Mouse (Mus musculus): Measurements from ENCODE around the gene C330007P06Rik.

Gene C330007P06Rik

GRCm38 (mm10) chrX:36837069-36837676, 36.7 kb downstream of the C330007P06Rik start:
- no peak for DNase-seq (ENCODE audit: low spot score)

GRCm38 (mm10) chrX:36833397-36834084, 40.4 kb downstream of the C330007P06Rik start:
- no peak for DNase-seq (ENCODE audit: low spot score)

GRCm38 (mm10) chrX:36831632-36832031, 42.3 kb downstream of the C330007P06Rik start:
- DNase-seq (ENCODE audit: low spot score): no peak

GRCm38 (mm10) chrX:36830271-36830670, 43.6 kb downstream of the C330007P06Rik start:
- DNase-seq (ENCODE audit: low spot score): peak; percentile 38

- DNase-seq (ENCODE audit: low spot score): no peak
Observed at GRCm38 (mm10) chrX:36826873-36827272, 47.0 kb downstream of the C330007P06Rik start.

- DNase-seq (ENCODE audit: low spot score): no peak
Observed at GRCm38 (mm10) chrX:36825032-36825431, 48.9 kb downstream of the C330007P06Rik start.

- no peak for DNase-seq (ENCODE audit: low spot score)
Observed at GRCm38 (mm10) chrX:36823932-36824711, 49.8 kb downstream of the C330007P06Rik start.

- DNase-seq (ENCODE audit: low spot score): peak; percentile 47
Observed at GRCm38 (mm10) chrX:36820201-36820600, 53.7 kb downstream of the C330007P06Rik start.

- no peak for DNase-seq (ENCODE audit: low spot score)
Observed at GRCm38 (mm10) chrX:36819575-36819974, 54.3 kb downstream of the C330007P06Rik start.

GRCm38 (mm10) chrX:36816953-36817441, 56.9 kb downstream of the C330007P06Rik start:
- peak; percentile 78 for DNase-seq (ENCODE audit: low spot score)

GRCm38 (mm10) chrX:36816368-36816899, 57.5 kb downstream of the C330007P06Rik start:
- DNase-seq (ENCODE audit: low spot score): no peak

GRCm38 (mm10) chrX:36815439-36815838, 58.5 kb downstream of the C330007P06Rik start:
- DNase-seq (ENCODE audit: low spot score): no peak

- no peak for DNase-seq (ENCODE audit: low spot score)
Observed at GRCm38 (mm10) chrX:36815022-36815421, 58.9 kb downstream of the C330007P06Rik start.

GRCm38 (mm10) chrX:36814161-36814836, 59.6 kb downstream of the C330007P06Rik start:
- peak; percentile 56 for DNase-seq (ENCODE audit: low spot score)

GRCm38 (mm10) chrX:36811377-36811776, 62.5 kb downstream of the C330007P06Rik start:
- no peak for DNase-seq (ENCODE audit: low spot score)

- DNase-seq (ENCODE audit: low spot score): no peak
Observed at GRCm38 (mm10) chrX:36808318-36808683, 65.6 kb downstream of the C330007P06Rik start.

- DNase-seq (ENCODE audit: low spot score): peak; percentile 89
Observed at GRCm38 (mm10) chrX:36807360-36808317, 66.3 kb downstream of the C330007P06Rik start.

GRCm38 (mm10) chrX:36805466-36806235, 68.3 kb downstream of the C330007P06Rik start:
- no peak for DNase-seq (ENCODE audit: low spot score)

GRCm38 (mm10) chrX:36804196-36804595, 69.7 kb downstream of the C330007P06Rik start:
- DNase-seq (ENCODE audit: low spot score): peak; percentile 55

- no peak for DNase-seq (ENCODE audit: low spot score)
Observed at GRCm38 (mm10) chrX:36803189-36803588, 70.7 kb downstream of the C330007P06Rik start.
